Comparison of ENCODE assay signal across 21 mouse cellular contexts in the genomic region with DNA sequence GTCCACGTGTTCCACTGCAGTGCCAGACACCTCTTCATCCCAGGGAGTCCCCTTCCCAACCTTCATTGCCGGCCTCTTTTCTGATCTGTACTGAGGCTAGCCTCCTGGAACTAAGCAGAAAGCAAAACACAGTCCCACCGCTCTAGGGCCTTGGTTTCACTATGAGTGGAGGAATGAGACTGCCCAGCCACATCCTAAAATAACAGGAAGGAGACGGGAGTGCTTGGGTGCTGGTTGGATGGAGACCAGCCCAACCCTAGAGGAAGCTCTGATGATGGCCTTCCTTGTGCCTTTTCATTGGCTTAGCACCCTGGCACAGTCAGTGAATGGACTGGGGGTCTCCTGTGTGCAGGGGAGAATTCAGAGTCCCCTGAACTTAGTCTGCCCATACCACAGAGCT.
DNase-seq lines count a peak whose midpoint lies in the region; ATAC-seq lines count a peak whose summit lies in the region.
"Had no signal": no experiment of that assay in that cellular context is flagged by ENCODE, and none has a peak within 500 bp of the region (broad histone marks: within the 10 kb centered on the region; RNA-seq: fewer than 3 reads in every experiment).

No protein-coding gene starts in this region.

- no peaks in the 10 kb centered on the region for H3K27me3 ChIP-seq in midbrain, embryonic 15.5 days (replicated peaks)
- H3K27me3 ChIP-seq: embryonic facial prominence, embryonic 15.5 days; forebrain, embryonic 15.5 days had no signal

- peak; percentile 42 to 63; a peak in 3 of 4 replicates for ATAC-seq in hematopoietic stem cell, adult 5-6 weeks (replicated peaks in 1 of 2; ENCODE audit: insufficient read depth in 1 of 2, low FRiP score in 2 of 2, low TSS enrichment in 1 of 2, low read depth in 1 of 2, poor library complexity in 2 of 2, severe bottlenecking in 2 of 2)
- ATAC-seq in midbrain, embryonic 15.5 days (replicated peaks): no peak
- ATAC-seq: activated CD4-positive, CD25-positive, alpha-beta regulatory T cell, adult 4 months; forebrain, embryonic 15.5 days; Patski had no signal

- peaks cover 22% of the 10 kb centered on the region for H3K4me1 ChIP-seq in midbrain, embryonic 15.5 days
- H3K4me1 ChIP-seq: embryonic facial prominence, embryonic 15.5 days; heart, embryonic 13.5 days had no signal

- no peaks in the 10 kb centered on the region for H3K36me3 ChIP-seq in midbrain, embryonic 15.5 days (replicated peaks)
- H3K36me3 ChIP-seq: embryonic facial prominence, embryonic 15.5 days; forebrain, embryonic 10.5 days; forebrain, embryonic 15.5 days; heart, embryonic 13.5 days; hindbrain, embryonic 13.5 days had no signal

- DNase-seq in heart, adult 11 months: peak; percentile 95
- no peak for DNase-seq in heart, postnatal 25 days (ENCODE audit: low spot score)
- peak; percentile 15 for DNase-seq in layer of hippocampus, adult 9-11 months
- DNase-seq in layer of hippocampus, postnatal 10 days (ENCODE audit: low spot score in 2 of 2): no peak
- DNase-seq in A20 (ENCODE audit: low read depth, low spot score): peak; percentile 3
- no peak for DNase-seq in retina, embryonic 14.5 days (ENCODE audit: low spot score)
- DNase-seq: adrenal gland, postnatal 14 days; cerebellum, adult 2 months; embryo, embryonic 11 days; gastrocnemius, postnatal 36 days; heart, postnatal 4 days had no signal

- no peak overlapping the region for H3K9ac ChIP-seq in midbrain, embryonic 15.5 days
- H3K9ac ChIP-seq: embryonic facial prominence, embryonic 15.5 days; forebrain, embryonic 15.5 days; heart, embryonic 13.5 days had no signal

- H3K4me3 ChIP-seq in midbrain, embryonic 15.5 days: no peak overlapping the region
- H3K4me3 ChIP-seq: embryonic facial prominence, embryonic 15.5 days; erythroblast, embryonic 14.5 days; forebrain, embryonic 10.5 days; forebrain, embryonic 15.5 days; heart, embryonic 13.5 days; hindbrain, embryonic 13.5 days had no signal

- WGBS in midbrain, embryonic 15.5 days: 72% methylated on average over 4 of the region's 4 CpGs

- H3K4me2 ChIP-seq in midbrain, embryonic 15.5 days: no peak overlapping the region
- H3K4me2 ChIP-seq: embryonic facial prominence, embryonic 15.5 days; forebrain, embryonic 15.5 days; heart, embryonic 13.5 days; hindbrain, embryonic 13.5 days had no signal

- H3K9me3 ChIP-seq in midbrain, embryonic 15.5 days: no peaks in the 10 kb centered on the region
- H3K9me3 ChIP-seq: embryonic facial prominence, embryonic 15.5 days; forebrain, embryonic 10.5 days; forebrain, embryonic 15.5 days; heart, embryonic 13.5 days; hindbrain, embryonic 13.5 days had no signal

- intact Hi-C loops in heart, postnatal 25 days (cut with DNase I): no loop called here

- no peak overlapping the region for H3K27ac ChIP-seq in midbrain, embryonic 15.5 days
- H3K27ac ChIP-seq: embryonic facial prominence, embryonic 15.5 days; forebrain, embryonic 10.5 days; forebrain, embryonic 15.5 days; heart, embryonic 13.5 days had no signal

Comparison
In these comparisons a context has a peak if more than half of its experiments do, and no peak if none do; other contexts are left out.
1. DNase-seq: peak in heart, adult 11 months (single experiment), layer of hippocampus, adult 9-11 months (single experiment) and A20 (single experiment); none in heart, postnatal 25 days (single experiment), layer of hippocampus, postnatal 10 days (0 of 2) and retina, embryonic 14.5 days (single experiment).